Mouse (Mus musculus): ENCODE measurements around the gene Syngap1.

DNA sequence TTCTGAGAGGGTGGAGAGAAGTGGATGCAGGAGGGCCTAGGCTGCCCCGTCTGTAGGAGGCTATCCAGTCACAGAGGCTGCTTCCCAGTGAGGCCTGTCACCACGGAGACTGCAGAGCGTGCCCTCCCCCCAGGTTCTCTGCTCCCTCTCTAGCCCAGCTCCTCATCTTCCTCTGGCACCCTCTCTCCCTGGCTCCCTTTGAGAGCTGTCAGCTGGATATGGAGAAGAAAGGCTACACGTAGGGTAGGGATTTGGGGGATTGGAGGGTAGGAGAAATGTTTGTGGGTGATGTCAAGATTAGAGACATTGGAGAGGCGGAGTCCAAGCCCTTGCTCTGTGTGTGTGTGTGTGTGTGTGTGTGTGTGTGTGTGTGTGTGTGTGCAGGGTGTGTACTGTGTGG is 8.8 kb downstream of the Syngap1 start:
- TF ChIP-seq CTCF (IDR thresholded peaks at IDR 0.05; ENCODE audit: low read depth) = no peak
- no peak for TF ChIP-seq EP300 (IDR thresholded peaks at IDR 0.05; ENCODE audit: low read depth)

Measured in liver, embryonic 14.5 days (tissue).